Mouse (Mus musculus) gastrocnemius, adult 8-10 months (tissue): ENCODE data around the gene Nlrp6. TPM values are rescaled to one million over a fixed set of nuclear protein-coding genes. Genes with fewer than 3 reads are reported as not detected.

ENCODE experiments used
- DNase-seq, 2 experiments: peaks; one replicate each; pipeline ENCODE4 v3.0.0; 2022; ENCODE audit warnings: low spot score in 2 of 2
- total RNA-seq, 4 experiments: library from RNA; stranded (reverse); gene quantifications; 2 replicates each; pipeline ENCODE4 v1.2.4; 2022

Nlrp6 gene
- total RNA-seq, 4 experiments from 2014 or later, result 0.08 TPM; not detected in 3

DNA sequence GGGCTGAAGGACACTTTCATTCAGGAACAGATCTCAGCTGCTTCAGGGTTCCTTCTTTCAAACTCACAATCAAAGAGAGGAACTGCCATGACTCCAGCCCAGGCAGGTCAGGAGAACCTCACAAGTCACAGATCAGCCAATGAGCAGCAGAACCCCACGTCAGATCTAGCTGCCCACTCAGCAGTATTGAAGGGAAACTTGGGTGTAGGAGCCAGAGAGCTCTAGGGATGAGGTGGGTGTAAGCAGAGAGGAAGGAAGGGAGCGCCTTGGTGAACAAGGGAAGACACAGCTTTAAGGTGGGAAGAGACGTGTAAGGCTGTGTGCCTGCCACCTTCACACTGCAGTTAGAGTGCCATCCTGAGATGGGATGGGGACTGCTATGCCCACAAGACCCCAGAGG is 8.4 kb upstream of the Nlrp6 start:
- no peak for DNase-seq

DNA sequence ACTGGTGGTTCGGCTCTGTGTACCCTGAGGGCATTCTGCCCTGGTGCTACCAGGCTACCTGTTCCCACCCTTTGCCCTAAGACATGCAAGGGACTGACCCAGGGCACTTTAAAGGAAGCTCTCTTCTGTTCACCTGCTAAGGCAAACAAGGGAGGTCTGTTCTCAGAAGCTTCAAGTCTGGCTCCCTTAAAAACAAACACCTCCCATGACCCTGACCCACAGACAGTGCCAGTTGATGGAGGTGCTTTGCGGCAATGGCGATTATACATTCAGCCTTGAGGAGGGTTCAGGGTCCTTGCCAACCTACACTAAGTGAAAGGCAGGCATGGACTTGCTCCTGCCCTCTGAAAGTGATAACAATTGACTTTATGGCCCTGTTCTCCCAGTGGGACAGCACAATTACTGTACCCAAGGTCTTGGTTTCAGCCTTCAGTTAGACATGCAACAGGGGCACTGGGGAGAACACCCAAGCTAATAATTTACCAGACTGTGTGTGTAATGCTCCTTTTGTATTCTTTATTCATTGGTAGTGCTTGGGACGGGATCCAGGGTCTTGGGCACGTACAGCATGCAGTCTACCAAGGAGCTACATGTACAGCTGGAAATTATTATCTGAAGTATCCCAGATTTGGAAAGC is 7.7 kb upstream of the Nlrp6 start:
- no peak for DNase-seq

DNA sequence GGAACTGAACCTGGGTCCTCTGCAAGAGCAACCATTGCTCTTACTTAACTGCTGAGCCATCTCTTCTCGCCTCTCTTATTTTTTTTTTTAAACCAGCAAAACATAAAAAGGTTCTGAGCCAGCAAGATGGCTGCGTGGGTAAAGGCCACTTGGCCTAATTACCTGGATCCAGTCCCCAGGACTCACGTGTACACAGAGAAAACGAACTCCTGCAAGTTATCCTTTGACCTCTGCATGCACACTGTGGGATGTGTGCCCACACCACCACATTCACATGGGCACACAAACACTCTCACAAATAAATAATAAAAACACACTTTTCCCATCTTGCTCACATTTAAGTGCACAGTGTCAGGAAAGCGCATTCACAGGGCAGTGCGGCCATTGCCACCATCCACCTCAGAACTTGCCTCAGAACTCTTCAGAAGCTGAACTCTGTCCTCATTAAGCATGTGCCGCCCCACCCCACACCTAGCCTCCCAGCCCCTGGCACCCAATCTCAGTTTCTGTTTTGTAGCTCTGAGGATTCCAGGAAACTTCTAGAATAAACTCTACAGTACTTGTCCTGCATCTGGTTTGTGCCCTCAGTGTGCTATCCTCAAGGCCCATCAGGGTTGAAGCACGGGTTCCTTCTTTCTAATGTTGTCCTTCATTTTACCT is 6.5 kb upstream of the Nlrp6 start:
- no peak for DNase-seq

DNA sequence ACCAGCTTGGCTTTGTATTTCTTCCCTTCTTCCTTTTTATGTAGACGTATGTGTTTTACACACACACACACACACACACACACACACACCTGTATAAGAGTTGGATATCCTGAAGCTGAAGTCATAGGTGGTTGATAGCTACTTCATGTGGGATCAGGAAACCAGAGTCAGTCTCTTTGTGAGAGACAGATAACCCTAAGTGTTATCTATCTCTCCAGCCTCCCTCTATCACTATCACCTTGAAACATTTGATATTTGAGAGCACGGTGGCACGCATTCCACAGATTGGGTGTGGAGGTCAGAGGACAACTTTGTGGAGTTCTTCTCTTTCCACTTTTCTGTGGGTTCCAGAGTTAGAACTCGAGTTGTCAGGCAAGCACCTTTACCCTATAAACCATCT is 791 bp upstream of the Nlrp6 start:
- no peak for DNase-seq

DNA sequence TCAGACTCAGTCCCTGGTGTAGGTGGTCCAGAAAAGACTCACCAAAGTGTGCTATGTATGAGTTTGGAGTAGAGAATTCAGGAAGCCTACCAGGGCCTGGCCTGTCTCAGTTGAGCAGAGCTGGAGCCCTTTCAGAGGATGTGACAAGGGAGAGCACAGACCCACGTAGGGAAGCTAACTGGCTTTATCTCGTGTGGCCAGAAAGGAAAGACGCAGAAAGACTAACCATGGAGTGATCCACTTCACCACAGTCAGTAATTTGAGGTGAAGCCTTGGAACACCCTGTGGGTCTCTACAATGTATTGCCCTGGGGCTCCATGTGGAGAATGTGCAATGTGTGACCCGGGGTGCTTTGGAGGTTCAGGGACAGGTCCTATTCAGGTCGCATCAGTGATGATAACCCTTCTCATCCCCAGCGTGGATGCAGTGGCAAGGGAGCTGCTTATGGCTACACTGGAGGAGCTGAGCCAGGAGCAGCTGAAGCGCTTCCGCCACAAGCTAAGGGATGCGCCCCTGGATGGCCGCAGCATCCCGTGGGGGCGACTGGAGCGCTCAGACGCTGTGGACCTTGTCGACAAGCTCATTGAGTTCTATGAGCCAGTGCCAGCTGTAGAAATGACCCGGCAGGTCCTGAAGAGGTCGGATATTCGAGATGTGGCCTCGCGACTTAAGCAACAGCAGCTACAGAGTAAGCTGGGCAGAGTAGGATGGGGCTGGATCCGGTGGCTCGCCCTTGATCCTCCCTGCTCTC is 698 bp downstream of the Nlrp6 start:
- DNase-seq, result no peak

DNA sequence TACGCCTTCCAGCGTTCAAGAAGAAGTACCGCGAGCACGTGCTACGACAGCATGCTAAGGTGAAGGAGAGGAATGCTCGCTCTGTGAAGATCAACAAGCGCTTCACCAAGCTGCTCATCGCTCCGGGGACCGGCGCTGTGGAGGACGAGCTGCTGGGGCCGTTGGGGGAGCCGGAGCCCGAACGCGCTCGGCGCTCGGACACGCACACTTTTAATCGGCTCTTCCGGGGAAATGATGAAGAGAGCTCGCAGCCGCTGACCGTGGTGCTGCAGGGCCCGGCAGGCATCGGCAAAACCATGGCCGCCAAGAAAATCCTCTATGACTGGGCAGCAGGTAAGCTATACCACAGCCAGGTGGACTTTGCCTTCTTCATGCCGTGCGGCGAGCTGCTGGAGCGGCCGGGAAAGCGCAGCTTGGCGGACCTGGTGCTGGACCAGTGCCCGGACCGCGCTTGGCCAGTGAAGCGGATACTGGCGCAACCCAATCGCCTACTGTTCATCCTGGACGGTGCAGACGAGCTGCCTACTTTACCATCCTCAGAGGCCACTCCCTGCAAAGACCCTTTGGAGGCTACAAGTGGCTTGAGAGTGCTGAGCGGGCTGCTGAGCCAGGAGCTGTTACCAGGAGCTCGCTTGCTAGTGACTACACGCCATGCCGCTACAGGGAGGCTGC is 1.8 kb downstream of the Nlrp6 start:
- no peak for DNase-seq

DNA sequence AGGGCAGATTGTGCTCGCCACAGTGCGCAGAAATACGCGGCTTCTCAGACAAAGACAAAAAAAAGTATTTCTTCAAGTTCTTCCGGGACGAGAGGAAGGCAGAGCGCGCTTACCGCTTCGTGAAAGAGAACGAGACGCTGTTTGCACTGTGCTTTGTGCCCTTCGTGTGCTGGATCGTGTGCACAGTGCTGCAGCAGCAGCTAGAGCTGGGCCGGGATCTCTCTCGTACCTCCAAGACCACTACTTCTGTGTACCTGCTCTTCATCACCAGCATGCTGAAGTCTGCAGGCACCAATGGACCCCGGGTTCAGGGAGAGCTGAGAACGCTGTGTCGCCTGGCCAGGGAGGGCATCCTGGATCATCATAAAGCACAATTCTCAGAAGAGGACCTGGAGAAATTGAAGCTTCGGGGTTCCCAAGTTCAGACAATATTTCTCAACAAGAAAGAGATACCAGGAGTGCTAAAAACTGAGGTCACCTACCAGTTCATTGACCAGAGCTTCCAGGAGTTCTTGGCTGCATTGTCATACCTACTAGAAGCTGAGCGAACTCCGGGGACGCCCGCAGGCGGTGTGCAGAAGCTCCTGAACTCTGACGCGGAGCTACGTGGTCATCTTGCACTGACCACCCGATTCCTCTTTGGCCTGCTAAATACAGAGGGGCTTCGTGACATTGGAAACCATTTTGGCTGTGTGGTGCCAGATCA is 2.5 kb downstream of the Nlrp6 start:
- DNase-seq, result no peak

DNA sequence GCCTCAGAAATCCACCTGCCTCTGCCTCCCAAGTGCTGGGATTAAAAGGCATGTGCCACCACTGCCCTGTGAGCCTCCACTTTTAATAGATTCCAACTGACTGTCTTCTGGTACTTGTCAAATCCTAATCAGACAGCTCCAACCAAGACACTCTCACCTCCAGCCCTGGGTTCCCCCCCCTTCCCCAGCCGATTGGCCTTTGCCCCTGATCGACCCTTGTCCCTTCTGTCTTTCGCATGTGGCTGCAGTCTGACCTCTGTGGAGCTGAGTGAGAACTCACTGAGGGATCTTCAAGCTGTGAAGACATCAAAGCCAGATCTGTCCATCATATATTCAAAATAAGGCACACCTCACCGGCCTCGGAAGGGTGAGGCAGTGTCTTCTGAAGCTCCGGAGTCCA is 6.5 kb downstream of the Nlrp6 start:
- no peak for DNase-seq

DNA sequence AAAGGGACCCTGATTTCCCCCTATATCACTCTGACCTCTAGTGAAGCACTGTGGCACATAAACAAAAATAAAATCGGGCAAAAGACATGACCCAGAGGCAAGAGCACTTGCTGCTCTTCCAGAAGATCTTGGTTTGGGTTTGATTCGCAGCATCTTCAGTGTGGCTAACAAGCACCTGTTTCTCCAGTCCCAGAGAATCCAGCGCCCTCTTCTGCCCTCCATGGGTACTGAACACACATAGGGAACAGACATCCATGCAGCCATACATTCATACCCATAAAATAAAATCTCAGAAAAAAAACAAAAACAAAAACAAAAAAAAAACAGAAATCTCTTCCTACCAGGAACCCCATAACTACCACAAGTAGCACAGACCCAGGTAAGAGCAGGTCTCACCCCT is 17.7 kb downstream of the Nlrp6 start:
- no peak for DNase-seq

DNA sequence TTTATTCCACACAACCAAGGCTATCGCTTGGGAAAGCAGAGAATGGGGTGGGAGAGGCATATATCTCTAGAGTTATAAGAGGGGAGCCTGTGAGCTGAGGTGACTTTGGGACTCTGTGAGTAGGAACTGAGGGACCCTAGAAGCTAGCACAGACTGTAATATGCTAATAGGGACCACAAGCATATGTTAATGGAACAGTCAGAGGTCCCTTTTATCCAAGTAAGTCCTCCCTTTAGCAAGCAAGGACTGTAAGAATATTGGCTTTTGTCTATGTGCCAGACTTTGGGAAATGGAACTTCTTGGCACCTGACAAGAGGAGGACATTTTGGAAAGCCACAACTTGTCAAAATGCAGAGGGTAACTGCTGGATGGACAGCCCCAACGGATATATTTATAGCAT is 18.2 kb downstream of the Nlrp6 start:
- no peak for DNase-seq

DNA sequence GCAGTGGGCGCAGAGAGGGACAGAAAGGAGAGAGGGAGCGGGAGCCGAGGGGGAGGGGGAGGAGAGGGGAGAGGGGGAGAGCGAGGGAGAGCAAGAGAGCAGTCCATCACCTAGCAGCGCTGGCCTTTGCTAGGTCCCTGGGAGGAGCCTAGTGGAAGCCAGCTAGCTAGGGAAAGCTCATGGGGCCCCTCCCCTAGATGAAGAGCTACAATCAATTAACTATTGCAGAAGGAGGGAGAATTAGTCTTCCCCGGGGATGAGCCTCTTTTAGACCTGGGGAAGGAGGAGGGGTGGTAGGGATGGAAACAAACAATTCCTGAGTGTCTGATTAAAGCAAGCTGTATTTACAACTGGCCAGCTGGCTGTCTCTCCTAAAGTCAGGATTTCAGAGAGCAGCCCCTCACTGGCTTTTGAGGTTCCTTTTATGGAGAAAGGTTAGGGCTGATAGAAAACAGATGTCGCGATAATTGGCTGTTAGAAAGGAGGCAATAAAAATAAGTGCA is 19.0 kb downstream of the Nlrp6 start:
- peak in 1 of 2 experiments; percentile 52 for DNase-seq

DNA sequence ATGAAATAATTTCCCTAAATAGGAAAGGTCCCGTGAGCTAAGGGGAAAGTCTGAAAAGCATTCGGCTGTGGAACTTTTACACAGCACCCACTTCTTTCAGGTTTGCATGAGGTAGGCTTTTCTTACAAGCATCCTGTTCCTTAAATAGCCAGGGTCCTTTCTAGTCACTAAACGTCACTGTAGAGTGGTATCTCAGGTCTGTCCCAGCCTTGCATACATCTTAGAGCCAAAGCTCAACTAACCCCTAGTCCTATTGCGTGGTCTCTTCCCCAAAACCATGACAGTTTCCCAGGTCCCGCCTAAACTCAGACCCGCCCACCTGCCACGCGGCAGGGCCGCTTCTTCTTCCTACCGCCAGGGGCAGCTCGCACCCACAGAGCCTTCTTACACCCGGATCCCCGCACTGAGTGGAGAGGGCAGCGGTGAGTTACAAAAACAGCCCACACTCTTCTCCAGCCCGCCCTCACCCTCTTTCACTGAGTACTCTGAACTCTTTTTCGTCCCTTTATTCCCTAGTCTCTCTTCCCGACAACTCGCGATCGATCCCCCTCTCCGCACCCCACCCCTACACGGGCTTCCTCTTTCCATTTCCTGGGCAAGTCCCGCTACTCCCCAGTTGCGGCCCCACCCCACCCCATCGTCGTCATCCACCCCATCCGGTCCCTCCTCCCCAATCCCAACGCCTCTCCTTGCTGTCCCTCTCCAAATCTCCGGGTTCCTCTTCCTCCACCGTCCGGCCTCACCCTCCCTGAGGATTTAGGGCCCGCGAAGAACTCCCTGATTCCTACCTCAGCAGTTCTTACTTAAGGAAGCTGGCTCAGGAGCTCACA is 20.7 kb downstream of the Nlrp6 start, which contains the start of gene Pgghg:
TSS of gene Pgghg (plus strand) at position 170 of the 830 bp plus-strand sequence.
- peak; percentile 71 to 77 for DNase-seq

DNA sequence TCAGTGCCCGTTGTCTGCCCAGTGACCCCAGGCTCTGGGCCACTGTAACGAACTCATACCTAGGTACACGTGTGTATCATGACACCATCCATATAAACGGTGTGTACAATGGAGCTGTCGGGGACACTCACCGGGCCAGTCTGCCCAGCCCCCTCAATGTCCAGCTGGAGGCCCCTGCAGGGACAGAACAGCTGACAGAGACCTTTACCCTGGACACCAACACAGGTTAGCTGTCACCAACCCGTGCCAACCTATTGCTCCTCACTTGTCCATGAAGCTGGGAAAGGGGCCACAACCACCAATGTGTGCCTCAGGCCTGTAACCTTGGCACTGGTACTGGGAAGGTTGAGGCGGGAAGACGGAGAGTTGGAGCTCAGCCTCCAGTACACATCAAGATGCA is 21.6 kb downstream of the Nlrp6 start:
- DNase-seq, result no peak

DNA sequence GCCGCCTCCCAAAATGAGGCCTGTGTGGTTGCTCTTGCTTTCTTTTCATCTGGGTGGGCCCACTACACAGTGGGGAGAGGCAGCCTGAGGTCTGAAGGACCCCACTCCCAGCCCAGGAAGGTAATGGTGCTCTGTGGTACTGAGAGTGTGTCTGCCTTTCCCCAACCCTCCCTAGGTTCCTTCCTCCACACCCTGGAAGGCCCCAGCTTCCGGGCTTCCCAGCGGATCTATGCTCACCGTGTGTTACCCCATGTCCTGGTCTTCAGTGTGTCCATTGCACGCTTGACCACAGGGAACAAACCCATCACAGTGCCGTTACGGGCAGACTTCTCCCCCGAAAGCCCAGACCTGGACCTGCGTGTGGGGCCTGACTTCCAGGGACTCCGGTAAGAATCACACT is 22.1 kb downstream of the Nlrp6 start:
- no peak for DNase-seq

DNA sequence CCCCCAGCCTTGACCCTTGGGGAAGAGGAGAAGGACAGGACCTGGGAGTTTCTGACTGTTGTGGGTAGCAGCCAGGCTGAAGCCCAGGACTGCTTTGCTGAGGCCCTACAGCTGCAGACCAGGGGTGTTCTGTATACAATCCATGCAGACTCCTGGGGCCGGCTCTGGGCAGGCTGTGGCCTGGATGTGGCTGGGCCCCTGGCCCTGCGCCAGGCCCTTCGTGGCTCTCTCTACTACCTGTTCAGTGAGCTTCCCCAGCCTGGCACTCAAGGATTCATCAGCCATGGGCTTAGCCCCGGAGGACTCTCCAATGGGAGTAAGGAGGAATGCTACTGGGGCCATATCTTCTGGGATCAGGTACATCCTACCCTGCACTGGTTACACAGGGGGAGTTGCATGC is 22.7 kb downstream of the Nlrp6 start:
- DNase-seq, result no peak

DNA sequence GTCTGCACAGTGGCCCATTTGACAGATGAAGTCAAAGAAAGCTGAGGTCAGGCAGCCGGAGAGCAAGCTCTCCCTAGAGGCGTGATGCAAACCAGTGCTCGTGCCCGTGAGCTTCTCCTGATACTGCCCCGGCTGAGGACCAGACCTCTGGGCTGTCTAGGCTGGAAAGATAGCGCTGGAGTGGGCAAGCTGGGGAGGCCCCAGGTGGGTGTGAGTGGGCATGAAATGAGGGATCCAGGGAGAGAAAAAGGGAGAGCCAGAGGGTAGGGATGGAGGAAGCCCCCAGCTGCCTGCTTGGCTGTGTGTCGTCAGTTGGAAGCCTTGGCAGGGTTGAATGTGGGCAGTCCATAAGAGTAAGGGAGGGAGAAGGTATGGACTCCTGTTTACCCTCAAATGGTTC is 23.5 kb downstream of the Nlrp6 start:
- DNase-seq, result no peak

DNA sequence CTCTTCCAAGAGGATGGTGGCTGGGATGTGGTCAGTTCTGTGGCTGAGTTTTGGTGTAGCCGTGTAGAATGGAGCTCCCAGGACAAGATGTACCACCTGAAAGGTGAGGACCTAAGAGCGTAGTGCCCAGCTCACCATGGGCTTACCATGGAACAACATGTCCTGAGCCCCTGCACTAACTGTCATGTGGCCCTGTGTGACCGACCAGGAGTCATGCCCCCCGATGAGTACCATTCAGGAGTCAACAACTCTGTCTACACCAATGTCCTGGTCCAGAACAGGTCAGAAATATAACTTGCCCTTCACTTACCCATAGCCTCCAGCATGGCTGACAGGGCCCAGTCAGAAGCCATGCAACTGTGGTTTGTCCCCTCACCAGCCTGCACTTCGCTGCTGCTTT is 24.5 kb downstream of the Nlrp6 start:
- no peak for DNase-seq

DNA sequence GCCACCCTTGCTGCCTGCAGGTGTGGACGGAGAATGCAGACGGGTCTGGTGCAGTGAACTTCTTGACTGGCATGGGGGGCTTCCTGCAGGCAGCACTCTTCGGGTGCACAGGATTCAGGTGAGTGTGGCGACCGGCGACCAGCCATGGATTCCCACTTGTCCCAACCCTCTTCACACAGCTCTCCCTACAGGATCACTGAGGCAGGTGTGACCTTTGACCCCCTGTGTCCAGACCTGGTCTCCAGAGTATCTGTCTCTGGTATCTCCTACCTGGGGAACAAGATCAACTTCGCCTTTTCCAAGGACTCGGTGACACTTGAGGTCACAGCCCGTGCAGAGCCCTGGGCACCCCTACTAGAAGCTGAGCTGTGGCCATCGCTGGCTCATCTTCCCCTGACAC is 25.6 kb downstream of the Nlrp6 start:
- no peak for DNase-seq

DNA sequence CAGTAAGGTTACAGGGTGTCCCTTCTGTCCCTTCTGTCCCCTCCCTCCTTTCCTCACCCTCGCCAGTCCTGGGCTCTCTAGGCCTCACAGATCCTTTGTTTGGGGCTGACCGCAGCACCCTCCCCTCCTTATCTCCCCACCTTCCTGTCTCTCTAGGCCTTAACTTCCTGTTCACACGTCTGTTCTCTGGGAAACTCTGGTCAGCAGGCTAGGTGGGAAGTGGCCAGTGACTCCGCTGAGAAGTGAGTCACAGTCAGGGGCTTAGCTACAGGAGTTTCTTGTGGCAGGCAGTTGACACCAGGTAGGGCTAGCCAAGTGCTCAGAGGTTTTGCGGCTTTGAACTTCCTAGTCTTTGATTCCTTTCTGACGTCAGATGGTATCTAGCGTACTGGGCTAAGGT is 26.3 kb downstream of the Nlrp6 start:
- no peak for DNase-seq

DNA sequence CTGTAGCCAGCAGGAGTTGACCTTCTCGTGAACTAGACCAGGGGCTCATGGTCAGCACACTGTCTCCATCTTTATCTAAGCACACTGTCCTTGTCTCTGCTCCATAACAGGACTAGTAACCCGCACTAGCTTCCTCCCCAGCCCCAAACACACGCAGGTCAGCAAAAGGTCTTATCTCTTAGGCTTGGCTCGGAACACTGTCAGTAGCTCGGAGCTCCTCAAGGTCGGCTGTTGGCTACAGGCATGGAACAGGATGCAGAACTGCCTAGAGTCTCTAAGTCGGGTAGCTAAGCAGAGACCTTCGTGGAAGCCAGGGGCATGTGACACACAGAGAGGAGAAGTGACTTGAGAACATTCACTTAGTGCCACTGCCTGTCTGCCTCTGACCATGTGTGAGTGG is 27.5 kb downstream of the Nlrp6 start:
- DNase-seq, result no peak
